Mouse (Mus musculus) frontal cortex, postnatal 36 days (tissue): ENCODE results near the gene Metap1d.

Experiments used
- DNase-seq, 2 experiments: peaks; one replicate each; pipeline ENCODE4 v3.0.0; 2022; ENCODE audit warnings: low spot score in 2 of 2

Metap1d gene

GRCm38 (mm10) chr2:71475311-71475710 is 22.2 kb downstream of the Metap1d start:
- DNase-seq = no peak

GRCm38 (mm10) chr2:71475760-71476159 is 22.7 kb downstream of the Metap1d start:
- no peak for DNase-seq

- no peak for DNase-seq
These were observed 24.7 kb downstream of the Metap1d start for GRCm38 (mm10) chr2:71477787-71478186.

GRCm38 (mm10) chr2:71479917-71480316 is 26.8 kb downstream of the Metap1d start:
- no peak for DNase-seq

- no peak for DNase-seq
These were observed 28.7 kb downstream of the Metap1d start for GRCm38 (mm10) chr2:71481825-71482224.

GRCm38 (mm10) chr2:71483046-71483716 is 30.1 kb downstream of the Metap1d start:
- DNase-seq = no peak

GRCm38 (mm10) chr2:71483717-71484066 is 30.6 kb downstream of the Metap1d start:
- no peak for DNase-seq

- DNase-seq = no peak
These were observed 38.2 kb downstream of the Metap1d start for GRCm38 (mm10) chr2:71491295-71491694.

GRCm38 (mm10) chr2:71493161-71493683 is 40.1 kb downstream of the Metap1d start:
- no peak for DNase-seq

GRCm38 (mm10) chr2:71494503-71494902 is 41.4 kb downstream of the Metap1d start:
- DNase-seq = peak in 1 of 2 experiments; percentile 30

- DNase-seq = no peak
These were observed 41.9 kb downstream of the Metap1d start for GRCm38 (mm10) chr2:71494971-71495370.

GRCm38 (mm10) chr2:71497175-71497574 is 44.1 kb downstream of the Metap1d start:
- no peak for DNase-seq

- DNase-seq = no peak
These were observed 46.5 kb downstream of the Metap1d start for GRCm38 (mm10) chr2:71499276-71500230.

GRCm38 (mm10) chr2:71504852-71505251 is 51.8 kb downstream of the Metap1d start:
- DNase-seq = no peak

- no peak for DNase-seq
These were observed 58.1 kb downstream of the Metap1d start for GRCm38 (mm10) chr2:71511209-71511608.

GRCm38 (mm10) chr2:71512326-71512725 is 59.2 kb downstream of the Metap1d start:
- DNase-seq = no peak

GRCm38 (mm10) chr2:71516995-71517394 is 63.9 kb downstream of the Metap1d start:
- no peak for DNase-seq

GRCm38 (mm10) chr2:71517466-71518099 is 64.5 kb downstream of the Metap1d start:
- DNase-seq = no peak

GRCm38 (mm10) chr2:71522871-71523270 is 69.8 kb downstream of the Metap1d start:
- no peak for DNase-seq

- no peak for DNase-seq
These were observed 70.4 kb downstream of the Metap1d start for GRCm38 (mm10) chr2:71523431-71523830.

GRCm38 (mm10) chr2:71524763-71525162 is 71.7 kb downstream of the Metap1d start:
- DNase-seq = no peak
